Mouse (Mus musculus) CH12.LX (cell line): ENCODE results near the gene Il31. TPM values are rescaled to one million over a fixed set of nuclear protein-coding genes. Genes with fewer than 3 reads are reported as not detected.

Experiments
- DNase-seq: peaks from one replicate; pipeline ENCODE4 v3.0.0-alpha.2; 2013; ENCODE audit errors: extremely low read depth
- H3K27ac ChIP-seq: 2 replicates; pipeline ENCODE4 v1.5.1; 2012; ENCODE audit warnings: low read depth, mild to moderate bottlenecking, control low read depth, moderate library complexity; ENCODE audit not compliant: insufficient read depth
- H3K27me3 ChIP-seq: replicated peaks from 2 replicates; pipeline ENCODE3; 2012; ENCODE audit warnings: inconsistent platforms
- H3K36me3 ChIP-seq, 2 experiments: replicated peaks in 1 of 2; 2 replicates each; pipeline versions ENCODE3 to v1.6.1; 2012; ENCODE audit warnings: inconsistent platforms in 1 of 2, low read length in 1 of 2, mild to moderate bottlenecking in 1 of 2, mixed read lengths in 1 of 2, moderate library complexity in 1 of 2; ENCODE audit not compliant: control insufficient read depth in 1 of 2, insufficient read depth in 1 of 2
- H3K4me1 ChIP-seq, 2 experiments: 2 replicates each; pipeline ENCODE4 v1.6.1; 2012; ENCODE audit warnings: inconsistent platforms in 1 of 2, moderate library complexity in 1 of 2; ENCODE audit not compliant: insufficient read depth in 2 of 2, control insufficient read depth in 1 of 2
- H3K4me2 ChIP-seq: 2 replicates; pipeline ENCODE4 v1.6.1; 2012; ENCODE audit warnings: low read depth, mild to moderate bottlenecking, control low read depth; ENCODE audit not compliant: poor library complexity, insufficient read depth, severe bottlenecking
- H3K4me3 ChIP-seq, 3 experiments: fragments of 150-350 bp in 1 of 3; sonication (generic) in 1 of 3; replicated peaks in 1 of 3; 2 replicates each; pipeline versions ENCODE3 to v1.5.1; 2011 to 2012; ENCODE audit warnings: low read depth in 2 of 3, low read length in 2 of 3, mild to moderate bottlenecking in 2 of 3, moderate library complexity in 2 of 3, control low read depth in 1 of 3, improper control_type of control experiment in 1 of 3, inconsistent platforms in 1 of 3, mixed read lengths in 1 of 3; ENCODE audit not compliant: poor library complexity in 1 of 3
- H3K79me2 ChIP-seq: replicated peaks from 2 replicates; pipeline ENCODE4 v1.6.1; 2012; ENCODE audit warnings: mild to moderate bottlenecking, moderate library complexity; ENCODE audit not compliant: control insufficient read depth, poor library complexity, insufficient read depth, severe bottlenecking; ENCODE audit errors: extremely low read depth
- H3K9ac ChIP-seq: 2 replicates; pipeline ENCODE4 v1.6.1; 2012; ENCODE audit warnings: low read depth, mild to moderate bottlenecking, control low read depth, moderate library complexity; ENCODE audit not compliant: insufficient read depth
- H3K9me3 ChIP-seq: replicated peaks from 2 replicates; pipeline ENCODE3; 2012; ENCODE audit warnings: low read length, inconsistent platforms, mixed read lengths
- CHD1 ChIP-seq: IDR thresholded peaks from 2 replicates; pipeline ENCODE4 v1.6.1; 2012; ENCODE audit warnings: low read depth, low read length, improper control_type of control experiment, inconsistent platforms
- CHD2 ChIP-seq: IDR thresholded peaks from 2 replicates; pipeline ENCODE4 v1.6.1; 2011; ENCODE audit warnings: low read length, improper control_type of control experiment
- CTCF ChIP-seq, 2 experiments: IDR thresholded peaks in 1 of 2; conservative IDR thresholded peaks in 1 of 2; 2 replicates each; pipeline ENCODE4 v1.5.1; 2011 to 2012; ENCODE audit warnings: low read depth in 2 of 2, low read length in 2 of 2, improper control_type of control experiment in 1 of 2, inconsistent platforms in 1 of 2, mild to moderate bottlenecking in 1 of 2, moderate library complexity in 1 of 2
- ELF1 ChIP-seq: IDR thresholded peaks from 2 replicates; pipeline ENCODE4 v1.6.1; 2014; ENCODE audit warnings: low read depth, mild to moderate bottlenecking, inconsistent platforms, low read length, improper control_type of control experiment
- EP300 ChIP-seq: IDR thresholded peaks from 2 replicates; pipeline ENCODE4 v1.6.1; 2011; ENCODE audit warnings: low read length, improper control_type of control experiment
- HCFC1 ChIP-seq: IDR thresholded peaks from 2 replicates; pipeline ENCODE4 v1.6.1; 2012; ENCODE audit warnings: low read depth, mild to moderate bottlenecking, inconsistent platforms, low read length, improper control_type of control experiment
- IRF4 ChIP-seq: IDR thresholded peaks from 2 replicates; pipeline ENCODE4 v1.6.1; 2014; ENCODE audit warnings: low read depth, mild to moderate bottlenecking, inconsistent platforms, low read length, improper control_type of control experiment
- JUN ChIP-seq: IDR thresholded peaks from 2 replicates; pipeline ENCODE4 v1.6.1; 2011; ENCODE audit warnings: low read depth, mild to moderate bottlenecking, low read length, improper control_type of control experiment, moderate library complexity; ENCODE audit not compliant: insufficient read depth
- MAZ ChIP-seq: IDR thresholded peaks from 2 replicates; pipeline ENCODE4 v1.6.1; 2012; ENCODE audit warnings: low read depth, mild to moderate bottlenecking, inconsistent platforms, low read length, improper control_type of control experiment, moderate library complexity
- MEF2A ChIP-seq: IDR thresholded peaks from 2 replicates; pipeline ENCODE4 v1.6.1; 2014; ENCODE audit warnings: low read depth, mild to moderate bottlenecking, inconsistent platforms, low read length, improper control_type of control experiment, borderline replicate concordance
- MXI1 ChIP-seq: IDR thresholded peaks from 2 replicates; pipeline ENCODE4 v1.6.1; 2011; ENCODE audit warnings: mild to moderate bottlenecking, low read depth, low read length, improper control_type of control experiment
- NELFE ChIP-seq: IDR thresholded peaks from 2 replicates; pipeline ENCODE4 v1.6.1; 2011; ENCODE audit warnings: low read depth, low read length, improper control_type of control experiment
- NRF1 ChIP-seq: IDR thresholded peaks from 2 replicates; pipeline ENCODE4 v1.6.1; 2014; ENCODE audit warnings: low read depth, mild to moderate bottlenecking, inconsistent platforms, low read length, improper control_type of control experiment, moderate library complexity
- PAX5 ChIP-seq: IDR thresholded peaks from 2 replicates; pipeline ENCODE4 v1.6.1; 2012; ENCODE audit warnings: low read length, inconsistent platforms, mixed read lengths
- POLR2A ChIP-seq: IDR thresholded peaks from 2 replicates; pipeline ENCODE4 v1.6.1; 2011; ENCODE audit warnings: low read depth, mild to moderate bottlenecking, improper control_type of control experiment, low read length
- POLR2AphosphoS2 ChIP-seq: IDR thresholded peaks from 2 replicates; pipeline ENCODE4 v1.6.1; 2011; ENCODE audit warnings: low read depth, low read length, improper control_type of control experiment
- RAD21 ChIP-seq: IDR thresholded peaks from 2 replicates; pipeline ENCODE4 v1.6.1; 2011; ENCODE audit warnings: low read depth, mild to moderate bottlenecking, low read length, improper control_type of control experiment, moderate library complexity
- SMC3 ChIP-seq: IDR thresholded peaks from 2 replicates; pipeline ENCODE4 v1.6.1; 2011; ENCODE audit warnings: low read depth, low read length, improper control_type of control experiment
- TBP ChIP-seq: conservative IDR thresholded peaks from 2 replicates; pipeline ENCODE4 v1.6.1; 2011; ENCODE audit warnings: low read depth, low read length, improper control_type of control experiment
- UBTF ChIP-seq: IDR thresholded peaks from 2 replicates; pipeline ENCODE4 v1.6.1; 2012; ENCODE audit warnings: low read depth, mild to moderate bottlenecking, inconsistent platforms, low read length, improper control_type of control experiment, moderate library complexity
- USF2 ChIP-seq: conservative IDR thresholded peaks from 2 replicates; pipeline ENCODE4 v1.6.1; 2011; ENCODE audit warnings: low read depth, low read length, improper control_type of control experiment
- ZKSCAN1 ChIP-seq: IDR thresholded peaks from 2 replicates; pipeline ENCODE4 v1.6.1; 2012; ENCODE audit warnings: low read depth, inconsistent platforms, low read length, improper control_type of control experiment, borderline replicate concordance
- ZNF384 ChIP-seq: IDR thresholded peaks from 2 replicates; pipeline ENCODE4 v1.6.1; 2012; ENCODE audit warnings: low read depth, low read length, improper control_type of control experiment, inconsistent platforms
- dilution Hi-C: fragments of 300-500 bp; cut with MboI; formaldehyde crosslinking; loops from 2 replicates; pipeline ENCODE4 v1.14.3; 2020; ENCODE audit warnings: low sequenced_read_pairs; ENCODE audit not compliant: extremely low pct_unique_long_range_greater_than_20kb, extremely low pct_ligation_motif_present
- in situ Hi-C: fragments of 300-500 bp; cut with MboI; formaldehyde crosslinking; loops from 3 replicates; pipeline ENCODE4 v1.14.3; 2019; ENCODE audit warnings: low sequenced_read_pairs, low pct_ligation_motif_present, low pct_unique_long_range_greater_than_20kb, mixed read lengths
- polyA plus RNA-seq: library from polyadenylated mRNA; unstranded; fragments of >175 nt; gene quantifications from 2 replicates; pipeline ENCODE4 v1.2.1, GENCODE M21; 2012; ENCODE audit warnings: low read depth; ENCODE audit not compliant: insufficient read length
- total RNA-seq, 2 experiments: library from RNA; depleted of rRNA; stranded (reverse); fragments of 300-350 nt in 1 of 2; fragments of >200 nt in 1 of 2; gene quantifications; 2 replicates each; pipeline ENCODE4 v1.2.3; 2012 to 2014

Gene Il31
- total and polyA plus RNA-seq, 3 experiments, result not detected

- no peaks in the 10 kb centered on the region for H3K36me3 ChIP-seq
- H3K27ac ChIP-seq, result no peak overlapping the region
- no peak overlapping the region for H3K4me3 ChIP-seq
- H3K79me2 ChIP-seq, result no peaks in the 10 kb centered on the region
- in situ Hi-C loops (no loop called here), dilution Hi-C loops (no loop called here)
- H3K9me3 ChIP-seq, result no peaks in the 10 kb centered on the region
- H3K27me3 ChIP-seq, result no peaks in the 10 kb centered on the region
- no peak overlapping the region for H3K4me2 ChIP-seq
- no peak overlapping the region for H3K9ac ChIP-seq
- H3K4me1 ChIP-seq, result peaks cover 8 to 15% of the 10 kb centered on the region in 2 experiments
- DNase-seq, result no peak
- TF ChIP-seq NRF1 (no peak), POLR2A (no peak), CHD2 (no peak), CTCF (conservative IDR thresholded peaks at IDR 0.05 in 1 of 2, IDR thresholded peaks at IDR 0.05 in 1 of 2; ENCODE audit: low read depth in 2 of 2, low read length in 2 of 2) (no peak), POLR2AphosphoS2 (no peak), CHD1 (no peak), ZNF384 (no peak), MXI1 (no peak), PAX5 (no peak), TBP (no peak), JUN (no peak), ELF1 (no peak), USF2 (no peak), HCFC1 (no peak), UBTF (no peak), MEF2A (no peak), NELFE (no peak), IRF4 (no peak), ZKSCAN1 (no peak)
Observed at GRCm38 (mm10) chr5:123487659-123488395, 1.5 kb downstream of the Il31 start.

- peaks cover 5 to 22% of the 10 kb centered on the region in 2 experiments for H3K4me1 ChIP-seq
- H3K4me3 ChIP-seq, result no peak overlapping the region
- TF ChIP-seq MAZ (no peak), TBP (no peak), ZKSCAN1 (no peak), SMC3 (no peak), CHD2 (no peak), RAD21 (no peak), EP300 (no peak)
- no peaks in the 10 kb centered on the region for H3K79me2 ChIP-seq
- H3K9ac ChIP-seq, result no peak overlapping the region
- no peaks in the 10 kb centered on the region for H3K27me3 ChIP-seq
- no peak for DNase-seq
- H3K4me2 ChIP-seq, result no peak overlapping the region
- in situ Hi-C loops (no loop called here), dilution Hi-C loops (no loop called here)
- no peaks in the 10 kb centered on the region for H3K36me3 ChIP-seq
- H3K27ac ChIP-seq, result no peak overlapping the region
- H3K9me3 ChIP-seq, result no peaks in the 10 kb centered on the region
Observed at GRCm38 (mm10) chr5:123473817-123474216, 15.5 kb downstream of the Il31 start.
